Mouse (Mus musculus) C2C12 (cell line): ENCODE results near the gene 2610507B11Rik. TPM values are rescaled to one million over a fixed set of nuclear protein-coding genes. Genes with fewer than 3 reads are reported as not detected.

ENCODE experiments used
- H3K27me3 ChIP-seq: one replicate; pipeline ENCODE4 v1.6.1; 2011; ENCODE audit not compliant: control insufficient read depth, insufficient read depth, insufficient read length
- H3K36me3 ChIP-seq: one replicate; pipeline ENCODE4 v1.6.1; 2011; ENCODE audit not compliant: control insufficient read depth, insufficient read depth
- H3K4me3 ChIP-seq: one replicate; pipeline ENCODE4 v1.5.1; 2011; ENCODE audit warnings: mild to moderate bottlenecking, control low read depth; ENCODE audit not compliant: poor library complexity, insufficient read depth, severe bottlenecking
- H3K79me2 ChIP-seq: one replicate; pipeline ENCODE4 v1.6.1; 2011; ENCODE audit not compliant: control insufficient read depth, insufficient read depth
- H3K79me3 ChIP-seq: one replicate; pipeline ENCODE4 v1.6.1; 2011; ENCODE audit warnings: low read depth, control low read depth
- H3ac ChIP-seq: one replicate; pipeline ENCODE3; 2011; ENCODE audit warnings: low read depth; ENCODE audit not compliant: control insufficient read depth, insufficient read length
- CEBPB ChIP-seq: IDR thresholded peaks from one replicate; pipeline ENCODE4 v1.6.1; 2011; ENCODE audit warnings: low read depth, mild to moderate bottlenecking, control low read depth, moderate library complexity
- CTCF ChIP-seq: IDR thresholded peaks from one replicate; pipeline ENCODE4 v1.5.1; 2011; ENCODE audit not compliant: control insufficient read depth, insufficient read depth, insufficient read length
- FOSL1 ChIP-seq: IDR thresholded peaks from one replicate; pipeline ENCODE4 v1.8.0; 2011; ENCODE audit warnings: mild to moderate bottlenecking, low read length; ENCODE audit not compliant: poor library complexity, insufficient read depth, severe bottlenecking
- MAX ChIP-seq: IDR thresholded peaks from one replicate; pipeline ENCODE4 v1.6.1; 2011; ENCODE audit warnings: mild to moderate bottlenecking, control low read depth
- MYOD1 ChIP-seq: IDR thresholded peaks from one replicate; pipeline ENCODE4 v1.6.1; 2011; ENCODE audit warnings: low read depth; ENCODE audit not compliant: control insufficient read depth, insufficient read length
- MYOG ChIP-seq: IDR thresholded peaks from one replicate; pipeline ENCODE4 v1.6.1; 2011; ENCODE audit not compliant: control insufficient read depth, insufficient read length; ENCODE audit errors: extremely low read depth
- USF1 ChIP-seq: IDR thresholded peaks from one replicate; pipeline ENCODE4 v1.6.1; 2011; ENCODE audit warnings: low read depth, mild to moderate bottlenecking, control low read depth, moderate library complexity
- polyA plus RNA-seq: library from polyadenylated mRNA; unstranded; fragments of >200 nt; fragmentation: generic; extraction: Trizol; gene quantifications from one replicate; pipeline ENCODE4 v1.2.1, GENCODE M21; 2012; ENCODE audit warnings: missing spikeins

The 2610507B11Rik gene
- polyA plus RNA-seq, 1 experiment: 82.8 TPM

GRCm38 (mm10) chr11:78247727-78248140, 13.8 kb upstream of the 2610507B11Rik start:
- no peak for TF ChIP-seq FOSL1
- no peak for TF ChIP-seq USF1
- peaks cover 79% of the 10 kb centered on the region for H3K79me2 ChIP-seq
- no peaks in the 10 kb centered on the region for H3K27me3 ChIP-seq
- H3K36me3 ChIP-seq: peaks cover 23% of the 10 kb centered on the region
- H3K4me3 ChIP-seq: no peak overlapping the region
- peaks cover 57% of the 10 kb centered on the region for H3K79me3 ChIP-seq
- H3ac ChIP-seq: no peak overlapping the region

GRCm38 (mm10) chr11:78256618-78257017, 4.9 kb upstream of the 2610507B11Rik start:
- no peak for TF ChIP-seq MYOG
- TF ChIP-seq CEBPB: no peak
- TF ChIP-seq MAX: no peak
- no peak for TF ChIP-seq CTCF
- TF ChIP-seq MYOD1: no peak
- no peak for TF ChIP-seq USF1
- TF ChIP-seq FOSL1: no peak
- Histone ChIP-seq H3K27me3 (no peaks in the 10 kb centered on the region), H3K36me3 (peaks cover 33% of the 10 kb centered on the region), H3K79me2 (peaks cover 5% of the 10 kb centered on the region), H3K79me3 (no peaks in the 10 kb centered on the region), H3K4me3 (no peak overlapping the region), H3ac (no peak overlapping the region)

DNA sequence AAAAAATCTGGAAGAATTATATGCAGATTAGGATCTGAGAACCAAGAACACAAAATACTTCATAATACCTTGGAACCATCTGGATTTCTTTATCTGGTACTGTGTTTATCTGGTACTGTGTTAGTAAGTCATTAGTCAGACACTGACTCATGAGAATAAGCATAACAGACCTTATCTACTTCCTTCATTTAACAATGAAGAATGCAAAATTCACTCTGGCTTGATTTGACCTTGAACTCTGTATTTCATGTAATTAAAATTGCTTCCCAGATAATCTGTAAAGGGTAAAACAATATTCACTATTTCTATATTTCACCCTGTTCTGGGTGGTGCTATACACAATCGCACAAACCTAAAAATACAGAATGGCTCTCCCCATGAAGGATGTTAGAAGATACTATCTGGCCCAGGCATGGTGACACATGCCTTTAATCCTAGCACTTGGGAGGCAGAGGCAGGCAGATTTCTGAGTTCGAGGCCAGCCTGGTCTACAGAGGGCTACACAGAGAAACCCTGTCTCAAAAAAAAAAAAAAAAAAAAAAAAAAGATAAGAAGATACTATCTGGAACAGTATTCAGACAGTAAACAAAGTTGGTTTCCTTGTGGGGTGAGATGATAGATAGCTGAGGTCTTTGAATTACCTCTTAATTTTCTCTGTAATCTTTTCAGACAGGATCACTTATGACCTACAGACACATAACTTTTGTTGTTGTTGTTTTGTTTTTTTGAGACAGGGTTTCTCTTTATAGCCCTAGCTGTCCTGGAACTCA, 878 bp upstream of the 2610507B11Rik start:
- Histone ChIP-seq H3K36me3 (peaks cover 31% of the 10 kb centered on the region), H3K79me2 (peaks cover 28% of the 10 kb centered on the region), H3K79me3 (peaks cover 19% of the 10 kb centered on the region), H3ac (no peak overlapping the region), H3K4me3 (no peak overlapping the region), H3K27me3 (no peaks in the 10 kb centered on the region)
- TF ChIP-seq CEBPB (no peak), FOSL1 (peak; percentile 85), MYOD1 (no peak)

DNA sequence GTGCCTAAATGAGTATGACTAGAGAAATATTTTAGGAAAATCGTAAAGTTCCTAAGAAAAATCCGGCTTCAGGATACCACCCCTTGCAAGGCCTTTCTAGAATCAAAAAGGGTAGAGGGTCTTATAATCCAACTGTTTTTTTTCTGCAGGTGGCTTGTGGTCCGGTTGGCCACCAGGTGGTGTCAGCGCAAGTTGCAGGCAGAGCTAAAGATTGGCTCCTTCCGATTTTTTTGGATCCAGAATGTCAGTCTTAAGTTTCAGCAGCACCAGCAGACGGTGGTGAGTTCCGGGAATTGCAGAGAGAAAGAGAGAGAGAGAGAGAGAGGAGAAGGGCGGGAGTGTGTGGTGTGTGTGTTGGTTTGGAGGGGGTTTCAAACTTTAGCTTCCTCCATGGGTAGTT, 998 bp downstream of the 2610507B11Rik start:
- Histone ChIP-seq H3K36me3 (peaks cover 50% of the 10 kb centered on the region), H3K27me3 (no peaks in the 10 kb centered on the region), H3K4me3 (peak overlapping the region; percentile 98), H3K79me2 (peaks cover 28% of the 10 kb centered on the region), H3ac (no peak overlapping the region), H3K79me3 (peaks cover 19% of the 10 kb centered on the region)
- no peak for TF ChIP-seq MAX
- TF ChIP-seq USF1: no peak
- peak; percentile 17 for TF ChIP-seq CTCF

- H3K79me2 ChIP-seq: peaks cover 28% of the 10 kb centered on the region
- peaks cover 80% of the 10 kb centered on the region for H3K36me3 ChIP-seq
- TF ChIP-seq USF1 (no peak), MYOG (no peak), MAX (no peak), MYOD1 (no peak), FOSL1 (no peak), CEBPB (no peak), CTCF (no peak)
- H3K4me3 ChIP-seq: no peak overlapping the region
- peaks cover 19% of the 10 kb centered on the region for H3K79me3 ChIP-seq
- H3ac ChIP-seq: no peak overlapping the region
- H3K27me3 ChIP-seq: no peaks in the 10 kb centered on the region
These were observed 4.0 kb downstream of the 2610507B11Rik start for GRCm38 (mm10) chr11:78265571-78265970.

GRCm38 (mm10) chr11:78271986-78272385, 10.4 kb downstream of the 2610507B11Rik start:
- Histone ChIP-seq H3K79me2 (peaks cover 21% of the 10 kb centered on the region), H3ac (no peak overlapping the region), H3K4me3 (no peak overlapping the region), H3K36me3 (peaks cover 99% of the 10 kb centered on the region), H3K27me3 (no peaks in the 10 kb centered on the region), H3K79me3 (peaks cover 2% of the 10 kb centered on the region)
- TF ChIP-seq USF1 (no peak), MYOD1 (no peak)
